Mouse (Mus musculus): Measurements from ENCODE around the gene Glra3.

GRCm38 (mm10) chr8:56151574-56151973 lies 211.3 kb downstream of the Glra3 start:
- no peak for TF ChIP-seq ZNF384 (IDR thresholded peaks at IDR 0.05; ENCODE audit: low read depth, low read length)
- TF ChIP-seq HCFC1 (IDR thresholded peaks at IDR 0.05; ENCODE audit: borderline replicate concordance, insufficient read depth, low read length) = no peak
- TF ChIP-seq MAFK (IDR thresholded peaks at IDR 0.05; ENCODE audit: insufficient read depth, low read depth, low read length) = no peak
- no peak for TF ChIP-seq CHD2 (IDR thresholded peaks at IDR 0.05; ENCODE audit: low read depth, low read length)
- no peak for TF ChIP-seq ZC3H11A (IDR thresholded peaks at IDR 0.05; ENCODE audit: borderline replicate concordance, low read depth, low read length)

Data from ES-E14 (cell line).